Mouse (Mus musculus) forebrain, embryonic 14.5 days (tissue): ENCODE data around the gene Kbtbd13. TPM values are rescaled to one million over a fixed set of nuclear protein-coding genes. Genes with fewer than 3 reads are reported as not detected.

Experiments used
- ATAC-seq: fragments of 200-750 bp; cut with Nextera tagmentation; 2 replicates; pipeline ENCODE4 v1.8.0; 2017; ENCODE audit warnings: mild to moderate bottlenecking, moderate library complexity
- DNase-seq: peaks from one replicate; pipeline ENCODE4 v3.0.0-alpha.2; 2015; ENCODE audit warnings: low spot score
- H3K27ac ChIP-seq: fragments of 300-500 bp; sonication (generic); 2 replicates; pipeline ENCODE4 v1.5.1; 2014; ENCODE audit warnings: low read depth, mild to moderate bottlenecking, control low read depth, low read length, moderate library complexity
- H3K27me3 ChIP-seq: fragments of 300-500 bp; sonication (generic); replicated peaks from 2 replicates; pipeline ENCODE4 v1.6.1; 2014; ENCODE audit warnings: low read length, control low read depth, mixed read lengths; ENCODE audit not compliant: control insufficient read depth, insufficient read depth
- H3K36me3 ChIP-seq: fragments of 300-500 bp; sonication (generic); 2 replicates; pipeline ENCODE4 v1.6.1; 2014; ENCODE audit warnings: low read length, control low read depth; ENCODE audit not compliant: control insufficient read depth, insufficient read depth
- H3K4me1 ChIP-seq: fragments of 300-500 bp; sonication (generic); 2 replicates; pipeline ENCODE4 v1.6.1; 2014; ENCODE audit warnings: antibody characterized with exemption, low read length, control low read depth; ENCODE audit not compliant: control insufficient read depth, insufficient read depth
- H3K4me2 ChIP-seq: fragments of 300-500 bp; sonication (generic); 2 replicates; pipeline ENCODE4 v1.6.1; 2014; ENCODE audit warnings: mild to moderate bottlenecking, control low read depth, low read length
- H3K4me3 ChIP-seq: fragments of 300-500 bp; sonication (generic); 2 replicates; pipeline ENCODE4 v1.5.1; 2014; ENCODE audit warnings: low read depth, low read length, control low read depth
- H3K9ac ChIP-seq: fragments of 300-500 bp; sonication (generic); 2 replicates; pipeline ENCODE4 v1.6.1; 2014; ENCODE audit warnings: mild to moderate bottlenecking, low read length, control low read depth, moderate library complexity
- H3K9me3 ChIP-seq: fragments of 300-500 bp; sonication (generic); replicated peaks from 2 replicates; pipeline ENCODE4 v1.6.1; 2016; ENCODE audit warnings: low read length, control low read depth, mixed read lengths; ENCODE audit not compliant: control insufficient read depth
- WGBS: fragments of 180-500 bp; shearing (Covaris S2); extraction: QIAGEN DNeasy Blood & Tissue Kit; methylation state at CpG from one replicate; pipeline ENCODE4 v1.1.7; 2014; 5-methylcytosine and 5-hydroxymethylcytosine counted together
- polyA plus RNA-seq: library from polyadenylated mRNA; unstranded; fragments of >200 nt; fragmentation: Nextera tagmentation; extraction: Ambion mirVana; gene quantifications from 2 replicates; pipeline ENCODE4 v1.2.1, GENCODE M21; 2014

The Kbtbd13 gene
- polyA plus RNA-seq, 1 experiment from 2014 or later = 0.20 TPM

DNA sequence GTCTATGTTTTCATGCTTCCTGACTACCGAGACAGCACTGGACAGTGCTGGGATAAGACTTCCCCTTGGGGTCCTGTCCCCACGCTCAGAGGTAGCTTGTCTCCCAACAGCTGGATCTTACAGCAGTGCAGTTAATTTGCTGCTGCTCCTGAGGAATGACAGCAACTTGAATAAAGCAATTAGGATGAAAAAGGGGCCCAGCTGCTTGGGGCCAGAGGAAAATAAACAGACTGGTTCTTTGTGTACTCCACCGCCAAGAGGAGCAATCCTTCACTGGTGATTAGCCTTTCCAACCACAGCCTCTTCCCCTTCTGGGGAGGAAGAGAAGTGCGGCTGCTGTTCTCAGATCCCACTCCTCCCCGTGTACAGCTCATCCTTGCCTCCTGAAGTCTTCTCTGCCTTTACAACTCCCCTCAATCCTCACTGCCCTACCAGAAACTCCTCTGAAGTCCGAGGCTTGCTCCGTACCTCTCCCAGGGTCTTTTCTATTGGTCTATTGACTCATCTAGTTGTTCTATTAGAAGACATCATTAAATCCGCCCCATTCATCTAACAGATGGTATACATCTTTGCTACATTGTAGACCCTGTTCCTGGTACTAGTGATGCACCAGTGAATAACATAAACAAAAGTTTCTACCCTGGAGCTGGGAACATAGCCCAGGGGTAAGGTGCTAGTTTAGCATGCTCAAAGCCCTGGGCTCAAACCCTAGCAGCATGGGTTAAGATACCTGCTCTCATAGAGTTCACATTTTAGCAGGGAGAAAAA is 4.9 kb downstream of the Kbtbd13 start:
- H3K9me3 ChIP-seq = no peaks in the 10 kb centered on the region
- DNase-seq = no peak
- no peak overlapping the region for H3K9ac ChIP-seq
- no peak overlapping the region for H3K4me2 ChIP-seq
- no peak for ATAC-seq
- H3K36me3 ChIP-seq = no peaks in the 10 kb centered on the region
- H3K4me3 ChIP-seq = no peak overlapping the region
- peaks cover 25% of the 10 kb centered on the region for H3K27me3 ChIP-seq
- no peak overlapping the region for H3K27ac ChIP-seq
- 29% methylated on average over 8 of the region's 8 CpGs for WGBS
- peaks cover 3% of the 10 kb centered on the region; the same call in 1 of the 2 replicates for H3K4me1 ChIP-seq

DNA sequence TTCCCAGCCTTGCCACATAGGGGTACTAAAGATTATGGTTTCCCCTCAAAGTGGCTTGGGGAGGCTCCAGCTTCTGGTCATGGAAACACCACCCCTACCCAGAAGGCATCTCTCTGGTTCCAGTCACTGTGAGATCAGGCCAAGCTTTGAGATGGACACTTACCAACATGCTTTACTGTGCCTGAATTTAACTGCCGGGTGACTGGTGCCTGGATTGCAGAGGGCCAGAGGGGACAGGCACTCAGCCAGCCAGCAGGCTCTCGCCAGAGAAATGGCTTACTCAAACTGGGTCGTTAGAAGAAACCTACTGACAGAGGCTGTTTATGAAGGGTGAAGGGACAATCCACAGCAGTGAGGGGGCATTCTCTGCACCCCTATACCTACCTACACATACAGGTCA is 7.2 kb downstream of the Kbtbd13 start:
- Histone ChIP-seq H3K9ac (no peak overlapping the region), H3K9me3 (no peaks in the 10 kb centered on the region), H3K4me1 (no peaks in the 10 kb centered on the region), H3K4me2 (no peak overlapping the region), H3K27ac (no peak overlapping the region), H3K4me3 (no peak overlapping the region), H3K27me3 (peaks cover 3% of the 10 kb centered on the region; the same call in 1 of the 2 replicates), H3K36me3 (no peaks in the 10 kb centered on the region)
- ATAC-seq (no peak), DNase-seq (no peak)
- WGBS = 58% methylated on average over 3 of the region's 3 CpGs

DNA sequence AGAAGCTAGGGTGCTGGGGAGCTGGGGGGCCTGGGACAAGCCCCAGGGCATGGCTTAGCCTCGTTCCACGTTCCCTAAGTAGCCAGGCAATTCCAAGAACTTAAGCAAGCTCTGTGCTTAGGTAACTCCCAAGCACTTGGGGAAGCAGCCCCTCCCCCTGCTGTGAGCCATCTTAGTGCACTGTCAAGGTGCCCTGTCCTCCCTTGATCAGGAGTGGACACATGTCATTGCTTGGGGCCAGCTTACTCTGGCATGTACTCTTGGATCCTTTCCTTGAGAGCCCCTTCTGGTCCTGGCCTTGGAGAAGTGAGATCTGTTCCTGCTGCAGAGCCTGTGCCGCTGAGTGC is 8.7 kb downstream of the Kbtbd13 start:
- H3K4me1 ChIP-seq = no peaks in the 10 kb centered on the region
- no peak overlapping the region for H3K9ac ChIP-seq
- no peak overlapping the region for H3K4me2 ChIP-seq
- H3K27ac ChIP-seq = no peak overlapping the region
- DNase-seq (no peak), ATAC-seq (no peak)
- no peaks in the 10 kb centered on the region for H3K9me3 ChIP-seq
- H3K4me3 ChIP-seq = no peak overlapping the region
- 52% methylated on average over 3 of the region's 3 CpGs for WGBS
- H3K27me3 ChIP-seq = no peaks in the 10 kb centered on the region
- no peaks in the 10 kb centered on the region for H3K36me3 ChIP-seq

DNA sequence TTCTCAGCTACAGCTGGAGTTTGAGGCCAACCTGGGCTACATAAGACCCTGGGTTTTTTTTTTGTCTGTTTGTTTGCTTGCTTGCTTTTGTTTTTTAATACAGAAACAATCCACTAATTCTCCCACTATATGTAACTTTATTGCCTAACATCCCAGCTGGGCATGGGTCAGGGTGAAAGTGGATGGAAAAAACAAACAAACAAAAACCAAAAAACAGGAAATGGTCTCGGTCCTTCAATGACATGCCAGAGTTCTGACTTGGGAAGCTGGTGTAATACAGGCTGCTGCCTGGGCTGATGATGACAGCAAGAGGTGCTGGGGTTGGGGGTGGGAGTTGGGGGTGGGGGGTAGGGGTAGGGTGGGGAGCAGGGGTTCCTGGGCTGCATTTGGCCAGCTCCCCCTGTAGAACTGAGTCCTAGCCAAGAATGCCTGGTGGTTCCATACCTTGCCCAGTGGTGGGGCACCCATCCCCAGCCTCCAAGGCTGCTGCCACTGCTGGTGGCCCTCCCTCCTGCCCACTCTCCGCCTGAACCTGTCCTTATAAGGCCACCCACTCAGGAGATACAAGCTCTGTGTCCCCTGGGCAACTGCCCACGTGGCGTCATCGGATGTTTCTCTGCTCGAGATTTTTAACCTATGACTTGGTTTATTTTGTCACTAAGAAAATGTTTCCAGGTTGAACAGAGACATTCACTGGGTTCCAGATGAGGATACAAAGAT is 9.3 kb downstream of the Kbtbd13 start:
- Histone ChIP-seq H3K4me1 (no peaks in the 10 kb centered on the region), H3K9ac (no peak overlapping the region), H3K27me3 (no peaks in the 10 kb centered on the region), H3K27ac (no peak overlapping the region), H3K4me3 (no peak overlapping the region), H3K36me3 (no peaks in the 10 kb centered on the region), H3K4me2 (no peak overlapping the region), H3K9me3 (no peaks in the 10 kb centered on the region)
- no peak for DNase-seq
- no peak for ATAC-seq
- 78% methylated on average over 6 of the region's 6 CpGs for WGBS

DNA sequence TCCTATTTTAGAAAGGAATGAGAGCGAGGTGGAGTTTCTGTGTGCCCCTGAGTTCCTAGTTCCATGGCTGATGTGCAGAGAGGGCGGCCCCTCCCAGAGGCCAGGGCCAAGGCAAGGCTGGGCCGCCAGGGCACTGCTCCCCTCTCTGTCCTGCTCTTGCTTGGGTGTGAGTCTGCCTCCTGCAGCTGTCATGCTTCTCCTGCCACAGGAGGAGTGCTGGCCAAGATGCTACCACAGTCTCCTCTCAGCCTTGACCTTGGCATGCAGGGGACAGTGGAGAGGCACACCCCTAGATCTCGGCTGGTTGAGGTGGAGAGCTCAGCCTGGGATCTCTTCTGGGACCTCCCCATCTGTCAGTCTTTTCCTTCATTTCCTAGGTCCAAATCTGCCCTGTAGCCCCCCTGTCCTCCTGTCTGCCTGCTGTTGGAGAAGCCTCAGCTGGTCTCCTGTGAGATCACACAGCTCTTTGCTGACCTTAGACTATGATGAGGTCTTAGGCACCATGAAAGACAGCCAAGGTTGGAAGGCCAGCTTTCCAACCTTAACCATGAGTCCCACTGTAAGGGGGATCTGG is 10.3 kb downstream of the Kbtbd13 start:
- Histone ChIP-seq H3K9ac (no peak overlapping the region), H3K27me3 (no peaks in the 10 kb centered on the region), H3K9me3 (no peaks in the 10 kb centered on the region), H3K4me3 (no peak overlapping the region), H3K4me1 (no peaks in the 10 kb centered on the region), H3K4me2 (no peak overlapping the region), H3K36me3 (no peaks in the 10 kb centered on the region), H3K27ac (no peak overlapping the region)
- ATAC-seq (no peak), DNase-seq (no peak)
- WGBS = 79% methylated on average over 4 of the region's 4 CpGs

DNA sequence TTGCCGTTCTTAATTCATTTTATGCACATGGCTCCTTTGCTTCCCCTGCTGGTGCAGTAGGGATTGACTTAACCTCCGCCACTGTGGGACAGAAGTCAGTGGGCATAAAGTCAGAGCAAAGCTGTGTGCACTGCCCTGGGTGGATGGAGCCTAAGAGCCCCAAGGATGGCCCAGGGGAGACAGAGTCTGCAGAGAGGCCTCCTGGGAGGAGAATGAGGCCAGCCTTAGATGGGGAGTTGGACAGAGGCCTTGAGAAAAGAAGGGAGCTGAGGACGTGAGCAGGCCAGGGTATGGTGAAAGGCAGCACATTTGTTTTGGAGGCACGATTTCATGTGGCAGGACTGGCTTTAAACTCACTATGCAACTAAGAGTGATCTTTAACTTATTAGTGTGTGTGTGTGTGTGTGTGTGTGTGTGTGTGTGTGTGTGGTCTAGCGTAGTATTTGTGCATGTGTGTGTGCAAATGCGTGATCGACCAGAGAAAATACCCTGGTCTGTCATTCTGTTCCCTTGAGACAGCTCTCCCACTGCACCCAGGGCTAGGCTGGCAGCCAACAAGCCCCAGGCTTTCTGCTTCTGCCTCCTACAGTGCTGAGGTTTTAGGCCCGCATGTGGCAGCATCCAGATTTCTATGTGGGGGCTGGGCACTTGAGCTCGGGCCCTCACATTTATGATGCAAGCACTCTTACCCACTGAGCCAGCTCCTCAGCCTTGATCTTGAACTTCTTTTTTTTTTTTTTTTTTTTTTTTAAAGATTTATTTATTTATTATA is 16.1 kb downstream of the Kbtbd13 start:
- peak; percentile 28 for DNase-seq

DNA sequence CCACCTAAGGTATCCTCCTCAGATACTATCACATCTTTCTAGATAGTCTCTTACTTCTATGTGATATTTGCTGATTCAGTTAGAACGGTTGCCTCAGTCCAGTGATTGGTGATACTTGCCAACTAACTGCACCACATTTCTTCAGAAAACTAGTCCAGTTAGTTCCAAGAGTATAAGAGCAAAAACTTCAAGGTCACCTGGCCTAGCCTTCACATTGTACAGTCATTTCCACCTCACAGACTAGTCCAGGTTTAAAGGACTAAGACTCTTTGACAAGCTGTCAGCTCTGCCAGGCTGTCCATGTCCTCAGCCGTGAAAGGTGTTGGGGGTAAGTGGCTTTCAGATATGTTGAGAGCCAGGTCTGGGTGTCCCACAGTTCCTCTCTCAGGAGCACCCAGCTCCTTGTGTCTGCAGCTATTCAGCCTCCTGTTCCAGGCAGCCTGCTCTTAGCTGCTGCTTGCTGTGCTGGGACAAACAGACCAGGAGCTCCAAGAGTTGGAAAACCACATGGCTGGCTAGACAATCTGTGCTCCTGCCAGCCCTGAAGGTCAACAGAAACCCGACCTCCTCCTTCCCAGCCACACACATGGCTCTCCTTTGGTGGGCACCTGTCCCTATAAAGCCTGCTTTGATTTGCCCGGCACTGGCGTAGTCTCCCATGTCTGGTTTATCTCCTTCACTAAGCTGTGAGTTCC is 16.8 kb downstream of the Kbtbd13 start:
- Histone ChIP-seq H3K4me1 (no peaks in the 10 kb centered on the region), H3K4me2 (no peak overlapping the region), H3K4me3 (no peak overlapping the region), H3K27me3 (no peaks in the 10 kb centered on the region), H3K27ac (no peak overlapping the region), H3K9ac (no peak overlapping the region), H3K9me3 (no peaks in the 10 kb centered on the region), H3K36me3 (0 out of 2 replicates have a peak, but pooled peaks cover 10% of the 10 kb centered on the region)
- 87% methylated on average over 5 of the region's 5 CpGs for WGBS
- ATAC-seq (no peak), DNase-seq (no peak)

More for the DNA sequence above, 16.1 kb downstream of the Kbtbd13 start:
- no peak for ATAC-seq
- Histone ChIP-seq H3K4me1 (no peaks in the 10 kb centered on the region), H3K9me3 (no peaks in the 10 kb centered on the region), H3K27ac (no peak overlapping the region), H3K36me3 (0 out of 2 replicates have a peak, but pooled peaks cover 10% of the 10 kb centered on the region), H3K4me2 (no peak overlapping the region), H3K27me3 (no peaks in the 10 kb centered on the region), H3K9ac (no peak overlapping the region), H3K4me3 (no peak overlapping the region)
- 79% methylated on average over 9 of the region's 9 CpGs for WGBS

DNA sequence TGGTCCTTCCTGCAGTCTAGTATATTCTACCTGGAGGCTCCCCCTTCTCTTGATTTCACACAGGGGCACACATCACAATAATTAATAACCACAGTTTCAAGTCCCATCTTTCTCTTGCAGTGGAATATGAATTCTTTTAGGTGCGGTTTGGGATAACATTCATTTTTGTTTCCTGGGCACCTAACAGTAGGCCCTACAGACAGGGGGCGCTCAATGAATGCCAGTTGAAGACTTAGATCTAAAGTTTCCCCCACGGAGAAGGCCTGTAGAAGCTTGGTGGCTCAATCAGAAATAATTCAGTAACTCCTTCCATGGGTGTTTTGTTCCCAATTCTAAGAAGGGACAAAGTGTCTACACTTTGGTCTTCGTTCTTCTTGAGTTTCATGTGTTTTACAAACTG is 19.0 kb downstream of the Kbtbd13 start:
- 74% methylated on average over 4 of the region's 4 CpGs for WGBS
- no peak for ATAC-seq

More for the DNA sequence above, 19.0 kb downstream of the Kbtbd13 start:
- H3K27ac ChIP-seq = no peak overlapping the region
- no peaks in the 10 kb centered on the region for H3K27me3 ChIP-seq
- no peak overlapping the region for H3K4me3 ChIP-seq
- 0 out of 2 replicates have a peak, but pooled peaks cover 10% of the 10 kb centered on the region for H3K36me3 ChIP-seq
- no peak for DNase-seq
- H3K4me1 ChIP-seq = no peaks in the 10 kb centered on the region
- H3K9ac ChIP-seq = no peak overlapping the region
- H3K4me2 ChIP-seq = no peak overlapping the region
- no peaks in the 10 kb centered on the region for H3K9me3 ChIP-seq
